8 mouse cellular contexts compared by ENCODE assay signal in the genomic region with DNA sequence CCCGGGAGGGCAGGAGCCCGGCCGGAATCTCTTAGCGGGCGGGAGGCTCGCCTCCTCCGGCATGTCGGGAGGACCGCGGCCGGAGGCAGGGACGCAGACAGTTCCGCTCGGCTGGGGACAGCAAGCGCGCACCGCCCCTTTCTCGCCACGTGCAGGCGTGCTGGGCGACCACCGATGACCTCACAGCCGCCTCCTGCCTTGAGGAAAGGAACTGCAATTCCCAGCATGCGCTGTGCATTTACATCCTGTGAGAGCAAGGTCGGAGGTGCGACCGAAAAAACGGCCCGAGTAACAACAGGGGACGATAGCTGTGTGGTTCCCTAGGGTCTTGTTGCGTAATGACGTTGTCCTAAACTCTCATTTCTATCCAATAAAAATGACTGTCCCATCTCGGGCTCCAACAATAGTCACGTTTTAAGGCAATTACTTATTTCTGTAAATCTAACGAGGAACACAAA. TPM values are rescaled to one million over a fixed set of nuclear protein-coding genes. Genes with fewer than 3 reads are reported as not detected.
A peak's percentile ranks its signal among the peaks of the same experiment; 100 is the strongest.
DNase-seq lines count a peak whose midpoint lies in the region; ATAC-seq lines count a peak whose summit lies in the region.

Gene Dhx33 (minus strand): TSS at position 122 of the 458 bp plus-strand sequence.

- peak; percentile 98 to 99 for DNase-seq in adrenal gland, adult (ENCODE audit: inconsistent age in 2 of 2, low spot score in 1 of 2)
- DNase-seq in embryo, embryonic 10.5 days (ENCODE audit: low spot score), result peak; percentile 99
- DNase-seq in gastrocnemius, postnatal 14 days, result peak; percentile 96
- DNase-seq in left cerebral cortex, postnatal 10 days (ENCODE audit: extremely low spot score in 1 of 2, low spot score in 2 of 2), result peak; percentile 98
- peak; percentile 96 for DNase-seq in right cerebral cortex, postnatal 25 days
- DNase-seq in urinary bladder, postnatal 4 days (ENCODE audit: low spot score in 2 of 2), result peak; percentile 95 to 96

- intact Hi-C loops in gastrocnemius, postnatal 14 days (cut with DNase I; ENCODE audit: low total_unique reads), result no loop called here
- intact Hi-C loops in left cerebral cortex, postnatal 10 days (cut with DNase I), result loop anchor here (5.0 to 10.0 kb wide), 2 partner anchors 50 to 198 kb away; no protein-coding TSS in a partner anchor

- ATAC-seq in inflammation-experienced regulatory T-cells, adult 6 months, result peak; percentile 94
- ATAC-seq in megakaryocyte-erythroid progenitor cell, adult 5-6 weeks (replicated peaks; ENCODE audit: low FRiP score, low TSS enrichment, poor library complexity, severe bottlenecking), result peak; percentile 97

RNA-seq across cellular contexts. Expression of gene Dhx33, which starts in this region (rescaled TPM):
- total RNA-seq in gastrocnemius, postnatal 14 days (2021), result 1 to 10 TPM; 7.0 to 9.8 TPM
- polyA plus RNA-seq in inflammation-experienced regulatory T-cells, adult 6 months (2017; shearing (Covaris generic)), result 1 to 10 TPM; 4.8 to 6.8 (median 6.2) TPM
- total RNA-seq in left cerebral cortex, postnatal 10 days (2021), result 10 to 100 TPM; 18.8 to 21.9 TPM
- 34.9 and 44.1 TPM in 2 replicates for total RNA-seq in megakaryocyte-erythroid progenitor cell, adult 5-6 weeks (2014; fragmentation: Nextera tagmentation)
- 54.4 and 55.9 TPM in 2 replicates for total RNA-seq in megakaryocyte-erythroid progenitor cell, adult 5-6 weeks (2017)

Comparison
In these comparisons a context has a peak if more than half of its experiments do, and no peak if none do; other contexts are left out.
1. Peak in every context shown above with its lines: DNase-seq and ATAC-seq.